Mouse (Mus musculus) liver, adult 2 months (tissue): ENCODE data around the gene Rasl10a. TPM values are rescaled to one million over a fixed set of nuclear protein-coding genes. Genes with fewer than 3 reads are reported as not detected.

Experiments used
- DNase-seq: peaks from one replicate; pipeline ENCODE4 v3.0.0-alpha.2; 2011; ENCODE audit warnings: low read depth, low spot score; ENCODE audit errors: extremely low read depth
- H3K27ac ChIP-seq: fragments of 200-500 bp; replicated peaks from 2 replicates; pipeline ENCODE4 v1.5.1; 2012; ENCODE audit warnings: low read depth, mild to moderate bottlenecking, control low read depth, inconsistent platforms, low read length; ENCODE audit not compliant: insufficient read depth
- H3K27me3 ChIP-seq: fragments of 200-500 bp; 2 replicates; pipeline ENCODE4 v1.6.1; 2012; ENCODE audit warnings: mild to moderate bottlenecking, moderate library complexity, low read length, inconsistent platforms; ENCODE audit not compliant: control insufficient read depth, insufficient read depth
- H3K36me3 ChIP-seq: fragments of 200-500 bp; 2 replicates; pipeline ENCODE4 v1.6.1; 2012; ENCODE audit warnings: low read length, inconsistent platforms; ENCODE audit not compliant: control insufficient read depth, insufficient read depth
- H3K4me1 ChIP-seq: fragments of 200-500 bp; 2 replicates; pipeline ENCODE4 v1.6.1; 2011; ENCODE audit warnings: low read length; ENCODE audit not compliant: control insufficient read depth, insufficient read depth
- H3K4me3 ChIP-seq: fragments of 200-500 bp; 2 replicates; pipeline ENCODE4 v1.5.1; 2011; ENCODE audit warnings: low read depth, mild to moderate bottlenecking, control low read depth, low read length, moderate library complexity; ENCODE audit not compliant: insufficient read depth
- H3K79me2 ChIP-seq: fragments of 200-500 bp; 2 replicates; pipeline ENCODE4 v1.6.1; 2012; ENCODE audit warnings: inconsistent platforms, mild to moderate bottlenecking, low read length, moderate library complexity; ENCODE audit not compliant: control insufficient read depth, insufficient read depth
- H3K9ac ChIP-seq: fragments of 200-500 bp; 2 replicates; pipeline ENCODE4 v1.6.1; 2012; ENCODE audit warnings: low read depth, mild to moderate bottlenecking, control low read depth, inconsistent platforms, low read length
- CTCF ChIP-seq: fragments of 200-500 bp; IDR thresholded peaks from 2 replicates; pipeline ENCODE4 v1.5.1; 2011; ENCODE audit warnings: low read depth, low read length, control low read depth
- POLR2A ChIP-seq: fragments of 200-500 bp; IDR thresholded peaks from 2 replicates; pipeline ENCODE4 v1.6.1; 2011; ENCODE audit warnings: low read length, control low read depth; ENCODE audit not compliant: insufficient read depth; ENCODE audit errors: extremely low read depth
- WGBS: fragments of 180-500 bp; shearing (Covaris S2); methylation state at CpG from one replicate; pipeline ENCODE4 v1.1.7; 2018; 5-methylcytosine and 5-hydroxymethylcytosine counted together
- polyA plus RNA-seq: library from polyadenylated mRNA; depleted of rRNA; stranded (reverse); fragments of >200 nt; gene quantifications from 2 replicates; pipeline ENCODE4 v1.2.3, GENCODE M21; 2012
- total RNA-seq: library from RNA; depleted of rRNA; stranded (reverse); fragments of >200 nt; gene quantifications from 2 replicates; pipeline ENCODE4 v1.2.3, GENCODE M21; 2014

Gene Rasl10a
- total and polyA plus RNA-seq, 2 experiments: 0.26 TPM; not detected in 1

- Histone ChIP-seq H3K4me3 (no peak overlapping the region), H3K79me2 (no peaks in the 10 kb centered on the region), H3K27me3 (no peaks in the 10 kb centered on the region), H3K27ac (peak overlapping the region; percentile 50), H3K4me1 (peaks cover 2% of the 10 kb centered on the region), H3K36me3 (peaks cover 39% of the 10 kb centered on the region), H3K9ac (no peak overlapping the region)
- DNase-seq: no peak
- no peak for TF ChIP-seq CTCF
- TF ChIP-seq POLR2A: no peak
- WGBS: 85% methylated on average over 5 of the region's 5 CpGs
Observed at GRCm38 (mm10) chr11:5012213-5012715, 45.7 kb upstream of the Rasl10a start.

- H3K27ac ChIP-seq: no peak overlapping the region
- H3K36me3 ChIP-seq: peaks cover 53% of the 10 kb centered on the region
- no peak overlapping the region for H3K9ac ChIP-seq
- no peaks in the 10 kb centered on the region for H3K4me1 ChIP-seq
- no peaks in the 10 kb centered on the region for H3K27me3 ChIP-seq
- 69% methylated on average over 2 of the region's 2 CpGs for WGBS
- H3K79me2 ChIP-seq: no peaks in the 10 kb centered on the region
- no peak for DNase-seq
- TF ChIP-seq CTCF: peak; percentile 74
- TF ChIP-seq POLR2A: no peak
- H3K4me3 ChIP-seq: no peak overlapping the region
Observed at GRCm38 (mm10) chr11:5015720-5016119, 42.2 kb upstream of the Rasl10a start.

GRCm38 (mm10) chr11:5016286-5016685, 41.6 kb upstream of the Rasl10a start:
- Histone ChIP-seq H3K4me1 (no peaks in the 10 kb centered on the region), H3K4me3 (no peak overlapping the region), H3K9ac (no peak overlapping the region), H3K79me2 (no peaks in the 10 kb centered on the region), H3K36me3 (peaks cover 54% of the 10 kb centered on the region), H3K27me3 (no peaks in the 10 kb centered on the region), H3K27ac (no peak overlapping the region)
- DNase-seq: no peak
- 89% methylated on average over 5 of the region's 5 CpGs for WGBS
- no peak for TF ChIP-seq CTCF
- no peak for TF ChIP-seq POLR2A

GRCm38 (mm10) chr11:5017506-5017905, 40.4 kb upstream of the Rasl10a start:
- H3K4me1 ChIP-seq: no peaks in the 10 kb centered on the region
- H3K36me3 ChIP-seq: peaks cover 61% of the 10 kb centered on the region
- H3K27ac ChIP-seq: no peak overlapping the region
- H3K79me2 ChIP-seq: no peaks in the 10 kb centered on the region
- no peaks in the 10 kb centered on the region for H3K27me3 ChIP-seq
- no peak for DNase-seq
- 80% methylated on average over 6 of the region's 6 CpGs for whole genome bisulfite sequencing
- TF ChIP-seq CTCF (peak; percentile 20; the same call in 1 of the 2 replicates), POLR2A (no peak)
- H3K4me3 ChIP-seq: no peak overlapping the region
- no peak overlapping the region for H3K9ac ChIP-seq

GRCm38 (mm10) chr11:5025108-5025507, 32.8 kb upstream of the Rasl10a start:
- H3K27ac ChIP-seq: no peak overlapping the region
- whole genome bisulfite sequencing: 97% methylated on average over 1 of the region's 1 CpGs
- DNase-seq: no peak
- TF ChIP-seq POLR2A (no peak), CTCF (no peak)
- H3K79me2 ChIP-seq: no peaks in the 10 kb centered on the region
- H3K27me3 ChIP-seq: no peaks in the 10 kb centered on the region
- no peak overlapping the region for H3K9ac ChIP-seq
- H3K36me3 ChIP-seq: peaks cover 57% of the 10 kb centered on the region
- H3K4me3 ChIP-seq: no peak overlapping the region
- no peaks in the 10 kb centered on the region for H3K4me1 ChIP-seq

GRCm38 (mm10) chr11:5028228-5028627, 29.7 kb upstream of the Rasl10a start:
- Histone ChIP-seq H3K27ac (no peak overlapping the region), H3K4me1 (no peaks in the 10 kb centered on the region), H3K79me2 (no peaks in the 10 kb centered on the region), H3K36me3 (peaks cover 55% of the 10 kb centered on the region), H3K27me3 (no peaks in the 10 kb centered on the region), H3K4me3 (no peak overlapping the region), H3K9ac (no peak overlapping the region)
- DNase-seq: no peak
- 96% methylated on average over 7 of the region's 7 CpGs for WGBS
- TF ChIP-seq POLR2A: no peak
- TF ChIP-seq CTCF: no peak
